Mouse (Mus musculus) kidney, adult 2 months (tissue): ENCODE measurements at regions not wholly inside any gene's neighbourhood (a gene's known extent, or its start where the extent isn't known, plus 50 kb on each side); places are given as distances from the start of the nearest gene placed in this dataset.

Experiments used
- DNase-seq: peaks from one replicate; pipeline ENCODE4 v3.0.0; 2021
- H3K27ac ChIP-seq: fragments of 200-500 bp; 2 replicates; pipeline ENCODE4 v1.5.1; 2012; ENCODE audit warnings: low read depth, low read length, control low read depth, inconsistent platforms; ENCODE audit not compliant: insufficient read depth
- H3K27me3 ChIP-seq: fragments of 200-500 bp; replicated peaks from 2 replicates; pipeline ENCODE4 v1.6.1; 2012; ENCODE audit warnings: mild to moderate bottlenecking, moderate library complexity, low read length, inconsistent platforms; ENCODE audit not compliant: control insufficient read depth, insufficient read depth
- H3K36me3 ChIP-seq: fragments of 200-500 bp; 2 replicates; pipeline ENCODE4 v1.6.1; 2012; ENCODE audit warnings: mild to moderate bottlenecking, moderate library complexity, low read length, inconsistent platforms; ENCODE audit not compliant: control insufficient read depth, insufficient read depth
- H3K4me1 ChIP-seq: fragments of 200-500 bp; 2 replicates; pipeline ENCODE4 v1.6.1; 2011; ENCODE audit warnings: low read length; ENCODE audit not compliant: control insufficient read depth, insufficient read depth
- H3K4me3 ChIP-seq: fragments of 200-500 bp; 2 replicates; pipeline ENCODE4 v1.5.1; 2011; ENCODE audit warnings: mild to moderate bottlenecking, low read depth, low read length, control low read depth; ENCODE audit not compliant: insufficient read depth
- CTCF ChIP-seq: fragments of 200-500 bp; conservative IDR thresholded peaks from 2 replicates; pipeline ENCODE4 v1.5.1; 2011; ENCODE audit warnings: low read depth, mild to moderate bottlenecking, control low read depth, low read length, moderate library complexity, mixed read lengths; ENCODE audit not compliant: insufficient read depth, insufficient read length
- POLR2A ChIP-seq: fragments of 200-500 bp; IDR thresholded peaks from one replicate; pipeline ENCODE4 v1.6.1; 2011; ENCODE audit warnings: low read depth, low read length, control low read depth
- WGBS: fragments of 180-500 bp; shearing (Covaris S2); methylation state at CpG from one replicate; pipeline ENCODE4 v1.1.7; 2018; 5-methylcytosine and 5-hydroxymethylcytosine counted together

GRCm38 (mm10) chr4:5471891-5472558 is 678.9 kb upstream of the Impad1 start:
- TF ChIP-seq CTCF (no peak), POLR2A (no peak)
- no peak for DNase-seq
- H3K36me3 ChIP-seq = no peaks in the 10 kb centered on the region
- 62% methylated on average over 3 of the region's 3 CpGs for WGBS
- no peak overlapping the region for H3K4me3 ChIP-seq
- H3K4me1 ChIP-seq = no peaks in the 10 kb centered on the region
- H3K27me3 ChIP-seq = no peaks in the 10 kb centered on the region
- no peak overlapping the region for H3K27ac ChIP-seq

GRCm38 (mm10) chr4:5459028-5459695 is 666.0 kb upstream of the Impad1 start:
- TF ChIP-seq CTCF (no peak), POLR2A (no peak)
- no peaks in the 10 kb centered on the region for H3K36me3 ChIP-seq
- H3K27me3 ChIP-seq = no peaks in the 10 kb centered on the region
- no peak overlapping the region for H3K27ac ChIP-seq
- DNase-seq = no peak
- H3K4me3 ChIP-seq = no peak overlapping the region
- no peaks in the 10 kb centered on the region for H3K4me1 ChIP-seq

GRCm38 (mm10) chr4:5450417-5450816 is 657.3 kb upstream of the Impad1 start:
- no peak overlapping the region for H3K4me3 ChIP-seq
- TF ChIP-seq CTCF = no peak
- TF ChIP-seq POLR2A = no peak
- H3K36me3 ChIP-seq = no peaks in the 10 kb centered on the region
- DNase-seq = no peak
- no peaks in the 10 kb centered on the region for H3K27me3 ChIP-seq
- H3K27ac ChIP-seq = no peak overlapping the region
- H3K4me1 ChIP-seq = no peaks in the 10 kb centered on the region
- WGBS = 90% methylated on average over 6 of the region's 6 CpGs

GRCm38 (mm10) chr4:5441339-5442019 is 648.3 kb upstream of the Impad1 start:
- no peaks in the 10 kb centered on the region for H3K4me1 ChIP-seq
- H3K4me3 ChIP-seq = no peak overlapping the region
- no peaks in the 10 kb centered on the region for H3K36me3 ChIP-seq
- H3K27me3 ChIP-seq = no peaks in the 10 kb centered on the region
- H3K27ac ChIP-seq = no peak overlapping the region
- no peak for DNase-seq
- TF ChIP-seq CTCF = no peak
- no peak for TF ChIP-seq POLR2A
- WGBS = 86% methylated on average over 2 of the region's 2 CpGs

- 56% methylated on average over 3 of the region's 3 CpGs for WGBS
- no peak overlapping the region for H3K27ac ChIP-seq
- no peaks in the 10 kb centered on the region for H3K4me1 ChIP-seq
- no peak for DNase-seq
- H3K4me3 ChIP-seq = no peak overlapping the region
- H3K36me3 ChIP-seq = no peaks in the 10 kb centered on the region
- TF ChIP-seq CTCF = no peak
- TF ChIP-seq POLR2A = no peak
- no peaks in the 10 kb centered on the region for H3K27me3 ChIP-seq
These were observed 643.9 kb upstream of the Impad1 start for GRCm38 (mm10) chr4:5437076-5437475.
